Mouse (Mus musculus): ENCODE measurements around the gene Ciapin1. TPM values are rescaled to one million over a fixed set of nuclear protein-coding genes. Genes with fewer than 3 reads are reported as not detected.

Ciapin1 gene
- polyA plus RNA-seq, 2 experiments: 55.2 to 84.3 TPM

- Histone ChIP-seq H3K4me2 (replicated peaks; ENCODE audit: low read depth, low read length, severe bottlenecking) (no peak overlapping the region), H3K9me3 (ENCODE audit: control insufficient read depth, low read length) (no peaks in the 10 kb centered on the region), H3K27ac (replicated peaks; ENCODE audit: low read depth, low read length) (no peak overlapping the region), H3K9ac (ENCODE audit: low read depth, low read length, severe bottlenecking) (no peak overlapping the region), H3K4me3 (replicated peaks; ENCODE audit: low read length) (no peak overlapping the region), H3K27me3 (ENCODE audit: control insufficient read depth, insufficient read depth, low read length) (no peaks in the 10 kb centered on the region), H3K36me3 (ENCODE audit: control insufficient read depth, insufficient read depth, low read length) (peaks cover 69% of the 10 kb centered on the region), H3K4me1 (ENCODE audit: control insufficient read depth, insufficient read depth, low read length) (no peaks in the 10 kb centered on the region)
- WGBS: 68% methylated on average over 10 of the region's 10 CpGs
- DNase-seq (ENCODE audit: low spot score) (no peak), ATAC-seq (ENCODE audit: low FRiP score, low read depth) (no peak)
- TF ChIP-seq POLR2A (IDR thresholded peaks at IDR 0.05; ENCODE audit: borderline replicate concordance, extremely low read depth, insufficient read depth, insufficient read length): no peak
Observed at GRCm38 (mm10) chr8:94863897-94864673, 25.9 kb upstream of the Ciapin1 start.

GRCm38 (mm10) chr8:94862487-94863220 is 24.5 kb upstream of the Ciapin1 start:
- ATAC-seq (ENCODE audit: low FRiP score, low read depth): no peak
- DNase-seq (ENCODE audit: low spot score): no peak

GRCm38 (mm10) chr8:94861352-94861910 is 23.3 kb upstream of the Ciapin1 start:
- peak; percentile 81 for DNase-seq (ENCODE audit: low spot score)
- Histone ChIP-seq H3K27ac (replicated peaks; ENCODE audit: low read depth, low read length) (no peak overlapping the region), H3K27me3 (ENCODE audit: control insufficient read depth, insufficient read depth, low read length) (no peaks in the 10 kb centered on the region), H3K9ac (ENCODE audit: low read depth, low read length, severe bottlenecking) (no peak overlapping the region), H3K4me2 (replicated peaks; ENCODE audit: low read depth, low read length, severe bottlenecking) (no peak overlapping the region), H3K4me3 (replicated peaks; ENCODE audit: low read length) (no peak overlapping the region), H3K9me3 (ENCODE audit: control insufficient read depth, low read length) (no peaks in the 10 kb centered on the region), H3K36me3 (ENCODE audit: control insufficient read depth, insufficient read depth, low read length) (peaks cover 64% of the 10 kb centered on the region), H3K4me1 (ENCODE audit: control insufficient read depth, insufficient read depth, low read length) (peaks cover 4% of the 10 kb centered on the region; the same call in 1 of the 2 replicates)
- TF ChIP-seq POLR2A (IDR thresholded peaks at IDR 0.05; ENCODE audit: borderline replicate concordance, extremely low read depth, insufficient read depth, insufficient read length): no peak
- ATAC-seq (ENCODE audit: low FRiP score, low read depth): no peak
- WGBS: 72% methylated on average over 8 of the region's 8 CpGs

More at GRCm38 (mm10) chr8:94862487-94863220, 24.5 kb upstream of the Ciapin1 start:
- H3K9ac ChIP-seq (ENCODE audit: low read depth, low read length, severe bottlenecking): no peak overlapping the region
- WGBS: 81% methylated on average over 12 of the region's 12 CpGs
- H3K4me1 ChIP-seq (ENCODE audit: control insufficient read depth, insufficient read depth, low read length): peaks cover 4% of the 10 kb centered on the region; the same call in 1 of the 2 replicates
- no peak for TF ChIP-seq POLR2A (IDR thresholded peaks at IDR 0.05; ENCODE audit: borderline replicate concordance, extremely low read depth, insufficient read depth, insufficient read length)
- no peak overlapping the region for H3K27ac ChIP-seq (replicated peaks; ENCODE audit: low read depth, low read length)
- no peak overlapping the region for H3K4me3 ChIP-seq (replicated peaks; ENCODE audit: low read length)
- no peak overlapping the region for H3K4me2 ChIP-seq (replicated peaks; ENCODE audit: low read depth, low read length, severe bottlenecking)
- no peaks in the 10 kb centered on the region for H3K27me3 ChIP-seq (ENCODE audit: control insufficient read depth, insufficient read depth, low read length)
- H3K36me3 ChIP-seq (ENCODE audit: control insufficient read depth, insufficient read depth, low read length): peaks cover 72% of the 10 kb centered on the region
- no peaks in the 10 kb centered on the region for H3K9me3 ChIP-seq (ENCODE audit: control insufficient read depth, low read length)

GRCm38 (mm10) chr8:94857346-94858173 is 19.4 kb upstream of the Ciapin1 start, which contains the start of gene Polr2c:
TSS of gene Polr2c (plus strand) at chr8:94857450.
- peak; percentile 78; the same call in 1 of the 2 replicates for TF ChIP-seq POLR2A (IDR thresholded peaks at IDR 0.05; ENCODE audit: borderline replicate concordance, extremely low read depth, insufficient read depth, insufficient read length)

More at GRCm38 (mm10) chr8:94857346-94858173, 19.4 kb upstream of the Ciapin1 start, which contains the start of gene Polr2c:
- peaks cover 4% of the 10 kb centered on the region; the same call in 1 of the 2 replicates for H3K4me1 ChIP-seq (ENCODE audit: control insufficient read depth, insufficient read depth, low read length)
- H3K27ac ChIP-seq (replicated peaks; ENCODE audit: low read depth, low read length): peak within 1 kb of the TSS; percentile 52; the same call in 1 of the 2 replicates
- DNase-seq (ENCODE audit: low spot score) (peak; percentile 90), ATAC-seq (ENCODE audit: low FRiP score, low read depth) (peak; percentile 85)
- peaks cover 48% of the 10 kb centered on the region for H3K36me3 ChIP-seq (ENCODE audit: control insufficient read depth, insufficient read depth, low read length)
- no peaks in the 10 kb centered on the region for H3K9me3 ChIP-seq (ENCODE audit: control insufficient read depth, low read length)
- H3K9ac ChIP-seq (ENCODE audit: low read depth, low read length, severe bottlenecking): peak within 1 kb of the TSS; percentile 91
- H3K27me3 ChIP-seq (ENCODE audit: control insufficient read depth, insufficient read depth, low read length): no peaks in the 10 kb centered on the region
- H3K4me2 ChIP-seq (replicated peaks; ENCODE audit: low read depth, low read length, severe bottlenecking): peak within 1 kb of the TSS; percentile 77
- peak within 1 kb of the TSS; percentile 91 for H3K4me3 ChIP-seq (replicated peaks; ENCODE audit: low read length)
- WGBS: under 1% methylated on average over 68 of the region's 68 CpGs
